Mouse (Mus musculus) regulatory T cell (primary cell): ENCODE data around the gene Kif28.
"Not testable (repeated sequence)": the region's sequence is repeated elsewhere in the genome, so short reads cannot be mapped to it uniquely, and the experiment has no call there.

Experiments used
- in situ Hi-C: fragments of 300-600 bp; cut with MboI, MseI; formaldehyde crosslinking; loops from one replicate; pipeline ENCODE4 v1.15.1; 2025; ENCODE audit warnings: high pct_unique_total_duplicates

Gene Kif28

DNA sequence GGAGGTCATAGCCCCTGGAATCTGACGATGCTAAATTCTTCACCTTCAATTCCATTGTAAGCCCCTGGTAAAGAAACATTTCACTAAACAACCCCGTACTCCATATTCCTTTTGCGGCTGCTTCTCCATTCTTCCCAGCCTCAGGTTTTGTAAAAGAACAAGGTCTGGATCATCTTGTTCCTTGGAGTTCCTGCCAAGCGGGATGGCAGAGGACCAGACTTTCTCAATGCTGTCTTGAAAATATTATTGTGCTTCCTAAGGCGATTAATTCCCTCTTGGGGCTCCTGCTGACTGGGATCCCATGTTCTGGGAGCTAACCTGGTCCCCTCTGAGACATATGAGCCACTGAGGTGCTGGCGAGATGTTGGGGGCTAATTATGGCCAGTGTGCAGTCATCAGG lies 39.9 kb downstream of the Kif28 start:
- in situ Hi-C loops = no loop called here

GRCm38 (mm10) chr1:179704150-179704549 lies 40.9 kb downstream of the Kif28 start:
- in situ Hi-C loops = loop anchor here (5.0 kb wide), 1 partner anchor 392 kb away; no protein-coding TSS in a partner anchor

- in situ Hi-C loops = no loop called here
These were observed 55.6 kb downstream of the Kif28 start for GRCm38 (mm10) chr1:179689479-179689878.

DNA sequence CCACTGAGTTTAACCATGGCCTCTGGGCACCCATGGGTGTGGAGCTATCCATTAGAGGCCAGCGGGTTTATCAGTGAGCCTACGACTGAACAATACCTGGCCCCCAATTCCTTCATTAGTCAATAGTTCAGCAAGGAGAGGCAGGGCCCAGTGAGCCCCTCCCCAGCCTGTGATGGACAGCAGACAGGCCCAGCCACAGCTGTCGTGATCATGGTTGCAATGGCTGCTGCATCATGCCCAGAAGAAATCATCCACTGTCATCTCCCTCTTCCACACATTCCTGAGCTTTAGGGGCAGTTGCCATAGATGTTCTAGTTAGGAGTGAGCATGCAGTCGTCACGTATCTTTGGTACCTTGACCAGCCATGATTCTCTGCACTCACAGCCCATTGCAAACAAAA lies 56.2 kb downstream of the Kif28 start:
- in situ Hi-C loops = no loop called here

- in situ Hi-C loops = no loop called here
These were observed 56.7 kb downstream of the Kif28 start for GRCm38 (mm10) chr1:179688415-179688814.

DNA sequence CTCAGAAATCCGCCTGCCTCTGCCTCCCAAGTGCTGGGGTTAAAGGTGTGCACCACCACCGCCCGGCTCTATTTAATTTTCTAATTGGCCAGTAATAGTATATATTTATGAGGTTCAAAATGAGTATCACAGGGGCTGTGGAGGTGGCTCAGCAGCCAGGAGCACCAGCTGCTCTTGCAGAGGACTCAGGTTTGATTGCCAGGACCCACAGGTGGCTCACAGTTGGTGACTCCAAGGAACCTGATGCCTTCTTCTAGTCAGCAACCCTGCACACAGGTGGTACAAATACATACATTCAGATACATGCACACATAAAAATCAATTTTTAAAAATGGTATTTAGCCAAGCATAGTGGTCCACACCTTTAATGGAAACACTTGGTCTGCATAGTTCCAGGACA lies 57.1 kb downstream of the Kif28 start:
- in situ Hi-C loops = no loop called here

DNA sequence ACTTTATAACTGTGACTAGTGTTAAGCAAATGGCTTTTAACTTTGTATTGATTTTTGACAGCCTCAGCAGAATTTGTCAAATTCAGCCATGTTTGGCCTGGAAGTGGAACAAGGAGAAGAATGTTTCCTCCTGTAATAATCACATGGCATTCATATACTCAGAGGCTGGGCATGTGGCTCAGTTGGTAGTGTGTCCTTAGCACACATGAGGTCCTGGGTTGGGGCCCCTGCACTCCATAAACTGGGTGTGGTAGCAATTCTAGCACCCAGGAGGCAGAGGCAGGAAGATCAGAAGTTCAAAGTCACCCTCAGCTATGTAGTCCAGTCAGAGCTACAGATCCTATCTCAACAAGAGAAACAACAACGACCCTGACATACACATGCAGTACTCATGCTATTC lies 57.8 kb downstream of the Kif28 start:
- in situ Hi-C loops = no loop called here

DNA sequence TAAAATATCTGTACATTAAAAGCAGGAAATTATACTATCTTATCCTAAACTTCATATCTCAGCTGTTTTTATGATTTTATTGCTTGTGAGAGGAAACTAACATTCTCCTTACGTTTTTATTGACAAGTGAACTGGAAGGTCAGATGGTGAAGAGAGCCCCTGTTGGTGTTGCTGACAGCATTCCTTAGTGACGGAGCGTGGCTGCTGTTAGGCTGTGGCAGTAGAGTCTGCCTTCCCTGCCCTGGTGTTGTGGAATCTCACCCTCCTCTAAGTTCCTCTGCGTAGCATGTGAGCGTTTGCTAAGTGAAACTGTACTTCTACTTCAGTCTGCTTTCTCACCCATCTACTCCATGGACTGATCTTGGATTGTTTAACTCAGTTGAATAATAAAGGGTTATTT lies 58.3 kb downstream of the Kif28 start:
- in situ Hi-C loops = no loop called here

GRCm38 (mm10) chr1:179686348-179686747 lies 58.7 kb downstream of the Kif28 start:
- in situ Hi-C loops = no loop called here

- in situ Hi-C loops = not testable (repeated sequence)
These were observed 62.3 kb downstream of the Kif28 start for GRCm38 (mm10) chr1:179682753-179683152.

GRCm38 (mm10) chr1:179679326-179679725 lies 65.7 kb downstream of the Kif28 start:
- in situ Hi-C loops = loop anchor here (10.0 kb wide), 1 partner anchor 235 kb away; no protein-coding TSS in a partner anchor

DNA sequence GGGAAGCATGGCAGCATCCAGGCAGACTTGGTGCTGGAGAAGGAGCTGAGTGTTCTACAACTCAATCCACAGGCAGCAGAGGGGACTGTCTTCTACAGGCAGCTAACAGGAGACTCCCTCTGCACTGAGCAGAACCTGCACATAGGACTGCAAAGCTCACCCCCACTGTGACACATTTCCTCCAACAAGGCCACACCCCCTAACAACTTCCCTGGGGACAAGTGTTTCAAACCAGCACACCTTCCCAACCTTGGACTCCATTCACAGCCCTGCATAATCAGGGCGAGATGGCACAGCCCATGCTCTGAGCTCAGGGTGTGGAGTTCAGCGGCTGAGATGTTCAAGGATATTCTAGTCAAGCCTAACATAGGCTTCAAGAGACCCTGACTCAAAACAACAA lies 68.0 kb downstream of the Kif28 start:
- in situ Hi-C loops = loop anchor here (10.0 kb wide), 1 partner anchor 238 kb away; no protein-coding TSS in a partner anchor

DNA sequence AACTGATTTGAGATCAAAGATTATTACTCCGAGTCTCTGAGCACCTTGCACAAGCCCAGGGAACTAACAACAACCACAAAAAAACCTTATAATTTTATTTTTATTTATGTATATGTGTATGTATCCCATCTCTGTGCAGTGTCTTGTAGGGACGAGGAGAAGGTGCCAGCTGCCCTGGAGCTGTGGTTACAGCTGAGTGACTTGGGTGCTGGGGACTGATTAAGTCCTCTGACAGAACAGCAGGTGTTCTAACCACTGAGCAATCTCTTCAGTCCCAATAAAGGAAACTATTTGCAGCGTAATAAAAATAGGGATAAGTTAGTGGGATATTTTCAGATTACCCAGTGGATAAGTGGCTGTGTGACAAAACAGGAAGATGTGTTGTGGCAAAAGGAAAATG lies 70.7 kb downstream of the Kif28 start:
- in situ Hi-C loops = loop anchor here (10.0 kb wide), 1 partner anchor 240 kb away; no protein-coding TSS in a partner anchor

DNA sequence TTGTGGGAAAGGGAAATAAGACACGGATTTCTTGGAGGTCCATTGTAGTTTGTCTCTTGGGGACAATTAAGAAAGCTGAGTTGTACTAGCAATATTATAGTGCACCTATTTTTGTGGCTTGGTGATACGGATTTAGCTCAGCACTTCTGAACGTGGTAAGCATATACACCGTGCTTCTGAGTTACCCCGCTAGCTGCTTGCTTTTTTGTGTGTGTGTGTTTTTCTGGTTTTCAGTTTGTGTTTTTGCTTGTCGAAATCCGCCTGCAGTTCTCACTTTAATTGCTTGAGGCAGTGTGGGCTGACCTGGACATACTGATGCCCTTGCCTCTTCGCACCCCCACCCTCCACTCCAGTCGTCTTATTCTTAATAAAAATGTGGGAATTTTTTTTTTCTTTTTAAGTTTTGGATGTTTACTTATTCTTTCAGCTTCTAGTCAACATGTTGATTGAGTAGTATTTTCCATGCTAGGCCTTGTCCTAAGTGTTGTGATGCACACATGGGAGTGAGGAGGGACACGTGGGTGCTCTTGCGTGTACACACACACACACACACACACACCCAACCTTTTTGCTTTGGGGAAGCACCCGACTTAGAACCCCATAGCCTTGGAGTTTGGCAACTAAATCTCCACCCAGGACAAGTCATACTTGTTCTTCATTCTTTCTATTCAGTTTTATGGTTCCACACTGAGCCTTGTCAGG lies 76.1 kb downstream of the Kif28 start:
- in situ Hi-C loops = no loop called here

GRCm38 (mm10) chr1:179668013-179668805 lies 76.9 kb downstream of the Kif28 start, which contains the start of gene Sccpdh:
TSS of gene Sccpdh (plus strand) at chr1:179668210.
- in situ Hi-C loops = no loop called here

- in situ Hi-C loops = no loop called here
These were observed 77.6 kb downstream of the Kif28 start for GRCm38 (mm10) chr1:179667450-179667849.

DNA sequence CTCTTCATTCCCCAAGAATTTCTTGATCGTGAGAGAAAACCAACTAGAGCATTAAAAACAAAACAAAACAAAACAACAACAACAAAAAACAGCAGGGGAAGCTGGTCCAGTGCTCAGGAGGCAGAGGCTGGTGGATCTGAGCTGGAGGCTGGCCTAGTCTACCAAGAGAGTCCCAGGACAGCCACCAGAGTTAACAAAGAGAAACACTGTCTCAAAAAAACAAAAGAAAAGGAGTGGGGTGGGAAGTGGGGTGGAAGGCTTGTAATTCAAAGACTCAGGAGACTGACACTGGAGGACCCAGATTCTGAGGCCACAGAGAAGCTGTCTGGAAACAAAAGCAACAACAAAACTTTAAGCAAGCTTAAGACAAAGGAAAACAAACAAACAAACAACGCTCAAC lies 78.1 kb downstream of the Kif28 start:
- in situ Hi-C loops = no loop called here

DNA sequence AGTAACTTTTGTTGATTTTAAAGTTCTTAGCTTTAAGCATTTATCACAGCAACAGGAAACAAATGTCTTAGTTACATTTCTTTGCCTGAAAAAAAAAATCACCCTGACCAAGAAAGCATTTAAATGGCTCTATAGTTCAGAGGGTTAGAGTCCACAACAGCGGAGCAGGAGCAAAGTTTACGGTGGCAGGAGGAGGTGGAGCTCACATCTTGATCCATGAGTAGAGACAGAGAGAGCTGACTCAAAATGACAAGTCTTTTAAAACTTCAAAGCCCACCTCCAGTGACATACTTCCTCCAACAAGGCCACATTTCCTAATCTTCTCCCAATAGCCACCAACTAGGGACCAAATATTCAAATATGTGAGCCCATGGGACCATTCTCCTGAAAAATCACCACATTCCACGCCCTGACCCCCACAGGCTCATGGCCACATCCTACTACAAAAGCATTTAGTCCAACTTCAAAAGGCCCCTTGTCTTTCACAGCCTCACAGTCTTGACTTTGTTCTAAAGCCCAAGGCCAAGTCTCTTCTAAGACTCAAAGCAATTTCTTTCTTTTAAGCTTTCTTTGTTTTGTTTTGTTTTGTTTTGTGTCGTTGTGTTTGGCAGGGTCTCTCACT lies 80.7 kb downstream of the Kif28 start:
- in situ Hi-C loops = no loop called here

GRCm38 (mm10) chr1:179663065-179663464 lies 82.0 kb downstream of the Kif28 start:
- in situ Hi-C loops = no loop called here

DNA sequence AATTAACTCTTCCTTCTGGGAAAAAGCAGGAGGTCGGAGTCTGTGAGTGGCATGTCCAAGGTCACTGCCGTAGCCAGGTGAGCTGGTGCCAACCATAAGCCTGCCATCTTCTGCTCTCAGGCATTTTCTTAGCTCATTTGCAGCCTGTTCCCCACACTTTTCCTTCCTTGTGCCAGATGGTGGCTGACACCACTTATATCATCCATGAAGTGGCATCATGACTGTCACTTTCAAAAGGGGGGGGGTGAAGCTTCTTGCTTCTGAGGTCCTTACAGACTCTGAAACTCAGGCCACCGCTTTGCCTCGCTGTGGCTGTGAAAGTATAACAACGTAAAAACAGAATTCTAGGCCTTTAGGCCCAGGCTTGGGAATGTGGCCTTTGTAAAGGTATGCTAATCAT lies 93.8 kb downstream of the Kif28 start:
- in situ Hi-C loops = no loop called here

DNA sequence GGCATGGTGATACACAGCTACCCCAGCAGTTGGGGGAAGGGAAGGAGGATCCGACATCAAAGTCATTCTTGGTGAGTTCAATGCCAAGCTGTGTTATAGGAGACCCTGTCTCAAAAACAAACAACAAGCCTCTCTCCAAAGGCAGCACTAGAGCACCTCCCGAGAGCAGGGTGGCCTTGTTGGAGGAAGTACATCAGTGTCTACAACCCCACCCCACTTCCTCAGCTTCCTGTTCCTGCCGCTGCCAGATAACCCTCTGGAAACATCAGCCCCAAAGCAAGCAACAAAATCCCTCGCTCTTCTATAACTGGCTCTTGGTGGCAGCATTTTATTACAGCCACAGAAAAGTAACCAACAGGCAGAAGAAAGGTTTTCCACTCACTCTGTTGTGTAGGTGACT lies 94.8 kb downstream of the Kif28 start:
- in situ Hi-C loops = no loop called here

DNA sequence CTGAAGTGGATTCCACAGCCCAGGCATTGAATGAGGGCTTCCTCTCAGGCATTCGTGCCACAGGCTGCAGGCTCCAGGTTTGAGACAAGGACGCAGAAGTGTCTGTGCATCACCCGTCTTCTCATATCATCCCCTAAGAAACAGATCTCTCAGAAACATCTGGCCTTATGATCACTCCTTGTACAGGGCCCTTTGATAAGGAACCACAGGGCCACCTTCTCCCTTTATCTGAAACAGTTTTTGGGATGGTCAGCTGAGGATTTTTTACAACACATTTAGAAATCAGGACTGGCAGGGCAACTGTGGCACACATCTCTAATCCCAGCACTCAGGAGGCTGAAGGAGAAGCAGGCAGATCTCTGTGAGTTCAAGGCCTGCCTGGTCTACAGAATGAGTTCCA lies 95.7 kb downstream of the Kif28 start:
- in situ Hi-C loops = no loop called here
